Mouse (Mus musculus): Measurements from ENCODE around the gene Klrb1f. TPM values are rescaled to one million over a fixed set of nuclear protein-coding genes. Genes with fewer than 3 reads are reported as not detected.
"Not testable (repeated sequence)": the region's sequence is repeated elsewhere in the genome, so short reads cannot be mapped to it uniquely, and the experiment has no call there.

The Klrb1f gene
- total RNA-seq (2021), result not detected
- long read RNA-seq, experiment 1, result 0 reads
- long read RNA-seq, experiment 2, result 0 reads

GRCm38 (mm10) chr6:129045601-129046000, at the start of gene Klrb1f:
TSS of gene Klrb1f (plus strand) at chr6:129045901.
- DNase-seq (ENCODE audit: low spot score in 2 of 2), result no peak
- intact Hi-C loops (cut with DNase I), result no loop called here

DNA sequence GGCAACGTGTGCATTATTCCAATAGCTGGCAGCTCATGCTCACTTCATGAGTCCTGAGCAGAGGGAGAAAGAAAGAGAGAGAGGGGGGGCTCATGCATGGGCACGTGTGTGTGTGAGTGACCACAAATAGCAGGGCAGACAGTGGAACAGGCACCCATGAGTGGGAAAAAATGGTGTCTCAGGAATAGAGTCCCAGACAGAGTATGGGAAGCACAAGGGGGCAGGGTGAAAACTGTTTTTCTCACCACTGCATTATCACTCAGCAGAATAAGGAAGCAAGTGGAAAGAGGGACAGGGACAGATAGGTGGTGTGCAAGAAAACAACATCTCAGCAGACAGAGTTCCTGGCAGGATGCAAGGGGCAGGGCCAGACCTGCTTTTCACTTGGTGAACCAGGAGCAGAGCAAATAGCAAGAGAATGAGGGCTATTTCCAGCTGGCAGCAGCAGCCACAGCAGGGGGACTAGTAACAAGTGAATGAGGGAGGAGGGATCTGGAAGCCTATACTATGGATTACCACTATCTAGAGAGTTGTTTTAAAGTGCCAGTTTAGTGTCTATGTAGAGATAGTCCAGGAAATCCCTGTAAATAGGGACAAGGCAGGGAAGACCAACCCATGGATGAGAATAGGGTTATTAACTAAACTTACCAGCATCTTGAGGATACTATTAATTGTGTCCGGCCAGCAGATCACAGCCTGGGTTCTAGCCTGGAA, 49.5 kb upstream of the Klrb1f start:
- DNase-seq (ENCODE audit: low spot score in 2 of 2), result no peak
- intact Hi-C loops (cut with DNase I), result no loop called here

- DNase-seq (ENCODE audit: low spot score in 2 of 2), result no peak
- intact Hi-C loops (cut with DNase I), result no loop called here
Measured at GRCm38 (mm10) chr6:128996768-128997442, 48.8 kb upstream of the Klrb1f start.

DNA sequence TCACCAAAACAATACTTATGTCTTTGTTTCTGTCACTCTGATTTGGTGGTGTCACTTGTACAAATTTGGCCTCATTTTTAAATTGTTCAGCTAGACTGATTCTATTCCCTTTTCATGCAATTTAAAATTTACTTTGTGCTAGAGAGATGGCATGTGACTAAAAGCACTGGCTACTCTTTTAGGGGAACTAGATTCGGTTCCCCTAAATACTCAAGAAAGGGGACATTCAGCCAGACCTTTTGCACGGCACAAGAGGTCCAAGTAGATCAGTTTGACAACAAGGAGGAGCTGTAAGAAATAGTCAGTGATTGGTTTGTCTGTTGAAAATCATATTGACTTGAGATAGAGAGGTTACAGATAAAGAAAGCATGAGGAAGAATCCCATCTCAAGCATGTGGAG, 44.3 kb upstream of the Klrb1f start:
- DNase-seq (ENCODE audit: low spot score in 2 of 2), result no peak
- intact Hi-C loops (cut with DNase I), result no loop called here

GRCm38 (mm10) chr6:129008552-129008951, 37.1 kb upstream of the Klrb1f start:
- no peak for DNase-seq (ENCODE audit: low spot score in 2 of 2)
- intact Hi-C loops (cut with DNase I), result no loop called here

GRCm38 (mm10) chr6:129009846-129010504, 35.7 kb upstream of the Klrb1f start:
- not testable (repeated sequence) for DNase-seq (ENCODE audit: low spot score in 2 of 2)

GRCm38 (mm10) chr6:129010505-129010873, 35.2 kb upstream of the Klrb1f start:
- DNase-seq (ENCODE audit: low spot score in 2 of 2), result no peak
- intact Hi-C loops (cut with DNase I), result no loop called here

More at GRCm38 (mm10) chr6:129009846-129010504, 35.7 kb upstream of the Klrb1f start:
- intact Hi-C loops (cut with DNase I), result not testable (repeated sequence)

GRCm38 (mm10) chr6:129012012-129012411, 33.7 kb upstream of the Klrb1f start:
- DNase-seq (ENCODE audit: low spot score in 2 of 2); intact Hi-C loops (cut with DNase I): not testable (repeated sequence)

- no peak for DNase-seq (ENCODE audit: low spot score in 2 of 2)
- intact Hi-C loops (cut with DNase I), result no loop called here
Measured at GRCm38 (mm10) chr6:129012966-129013365, 32.7 kb upstream of the Klrb1f start.

GRCm38 (mm10) chr6:129013762-129014276, 31.9 kb upstream of the Klrb1f start:
- intact Hi-C loops (cut with DNase I), result no loop called here
- DNase-seq (ENCODE audit: low spot score in 2 of 2), result no peak

- intact Hi-C loops (cut with DNase I), result no loop called here
- DNase-seq (ENCODE audit: low spot score in 2 of 2), result no peak
Measured at GRCm38 (mm10) chr6:129014399-129014798, 31.3 kb upstream of the Klrb1f start.

DNA sequence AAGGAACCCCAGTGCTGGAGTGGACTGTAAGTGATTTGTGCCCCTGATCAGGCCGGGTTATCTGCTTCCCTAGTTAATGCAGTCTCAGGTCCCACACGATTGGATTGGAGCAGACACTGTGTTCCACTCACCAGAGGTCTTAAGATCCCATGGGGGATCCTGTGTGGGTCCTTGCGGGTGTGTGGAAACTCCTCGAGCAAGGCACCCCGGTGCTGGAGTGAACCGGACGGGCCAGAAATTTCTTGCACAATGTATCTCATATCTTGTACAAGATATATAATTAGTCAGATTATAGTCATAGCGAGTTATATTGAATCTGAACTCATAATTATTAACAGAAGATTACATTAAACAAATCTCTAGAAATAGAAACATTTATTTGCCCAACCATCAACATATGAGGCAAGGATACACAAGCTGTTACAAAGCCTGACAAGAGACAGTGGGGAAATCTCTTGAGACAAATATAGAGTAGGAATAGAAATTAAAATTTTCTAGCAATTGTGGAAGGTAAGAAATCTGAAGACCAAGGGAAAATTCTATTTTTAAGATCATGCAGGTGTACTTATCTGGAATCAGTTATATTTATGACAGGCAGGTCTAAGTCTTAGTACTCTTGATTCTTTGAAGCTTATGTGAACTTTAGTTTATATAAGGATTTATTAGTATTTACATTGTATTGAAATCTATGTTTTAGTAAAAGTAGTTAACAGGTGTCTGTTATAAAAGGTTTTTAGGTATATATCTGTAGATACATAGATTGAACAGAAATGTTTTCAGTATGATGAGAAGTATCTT, 18.1 kb upstream of the Klrb1f start:
- intact Hi-C loops (cut with DNase I), result no loop called here
- DNase-seq (ENCODE audit: low spot score in 2 of 2), result no peak

GRCm38 (mm10) chr6:129030175-129030824, 15.4 kb upstream of the Klrb1f start:
- intact Hi-C loops (cut with DNase I), result no loop called here
- no peak for DNase-seq (ENCODE audit: low spot score in 2 of 2)

DNA sequence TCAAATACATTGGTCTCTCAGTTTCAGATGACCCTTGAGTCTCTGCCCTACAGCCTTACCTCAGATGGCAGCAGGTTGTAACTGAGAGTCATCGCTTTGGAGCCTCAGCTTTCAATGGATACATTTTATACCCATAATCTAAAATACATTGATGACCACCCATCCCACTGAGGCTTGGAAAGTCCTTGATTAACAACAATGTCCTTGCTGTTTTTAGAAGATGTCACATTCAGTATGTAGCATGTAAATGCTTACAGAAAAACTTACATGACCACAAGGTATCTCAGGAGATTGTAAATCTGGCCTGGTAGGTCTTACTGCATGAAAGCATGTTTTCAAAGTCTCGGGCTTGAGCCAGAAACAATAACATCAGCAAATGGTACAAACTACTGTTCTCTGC, 14.7 kb upstream of the Klrb1f start:
- intact Hi-C loops (cut with DNase I), result no loop called here

GRCm38 (mm10) chr6:129033397-129033796, 12.3 kb upstream of the Klrb1f start:
- intact Hi-C loops (cut with DNase I), result no loop called here
- DNase-seq (ENCODE audit: low spot score in 2 of 2), result no peak

More for the DNA sequence above, 14.7 kb upstream of the Klrb1f start:
- no peak for DNase-seq (ENCODE audit: low spot score in 2 of 2)

GRCm38 (mm10) chr6:129035017-129035416, 10.7 kb upstream of the Klrb1f start:
- intact Hi-C loops (cut with DNase I), result no loop called here
- no peak for DNase-seq (ENCODE audit: low spot score in 2 of 2)

GRCm38 (mm10) chr6:129036326-129036725, 9.4 kb upstream of the Klrb1f start:
- no peak for DNase-seq (ENCODE audit: low spot score in 2 of 2)
- intact Hi-C loops (cut with DNase I), result no loop called here

GRCm38 (mm10) chr6:129036890-129037463, 8.7 kb upstream of the Klrb1f start:
- intact Hi-C loops (cut with DNase I), result no loop called here
- DNase-seq (ENCODE audit: low spot score in 2 of 2), result no peak

GRCm38 (mm10) chr6:129041470-129041869, 4.2 kb upstream of the Klrb1f start:
- intact Hi-C loops (cut with DNase I), result no loop called here
- no peak for DNase-seq (ENCODE audit: low spot score in 2 of 2)
